Mouse (Mus musculus) kidney, embryonic 16.5 days (tissue): ENCODE results near the gene Vapa. TPM values are rescaled to one million over a fixed set of nuclear protein-coding genes. Genes with fewer than 3 reads are reported as not detected.

ENCODE experiments used
- ATAC-seq: fragments of 200-750 bp; cut with Nextera tagmentation; 2 replicates; pipeline ENCODE4 v1.8.0; 2017; ENCODE audit warnings: moderate TSS enrichment; ENCODE audit not compliant: low FRiP score, low TSS enrichment
- H3K27ac ChIP-seq: fragments of 300-500 bp; sonication (generic); 2 replicates; pipeline ENCODE4 v1.5.1; 2014; ENCODE audit warnings: low read length
- H3K27me3 ChIP-seq: fragments of 300-500 bp; sonication (generic); 2 replicates; pipeline ENCODE4 v1.6.1; 2014; ENCODE audit warnings: low read length, control low read depth, mixed read lengths; ENCODE audit not compliant: insufficient read depth
- H3K36me3 ChIP-seq: fragments of 300-500 bp; sonication (generic); 2 replicates; pipeline ENCODE4 v1.6.1; 2014; ENCODE audit warnings: low read length, control low read depth, mixed read lengths; ENCODE audit not compliant: insufficient read depth
- H3K4me1 ChIP-seq: fragments of 300-500 bp; sonication (generic); 2 replicates; pipeline ENCODE4 v1.6.1; 2014; ENCODE audit warnings: low read length, control low read depth, mixed read lengths; ENCODE audit not compliant: insufficient read depth
- H3K4me2 ChIP-seq: fragments of 300-500 bp; sonication (generic); replicated peaks from 2 replicates; pipeline ENCODE4 v1.6.1; 2014; ENCODE audit warnings: low read depth, low read length
- H3K4me3 ChIP-seq: fragments of 300-500 bp; sonication (generic); 2 replicates; pipeline ENCODE4 v1.5.1; 2014; ENCODE audit warnings: mild to moderate bottlenecking, low read length
- H3K9ac ChIP-seq: fragments of 300-500 bp; sonication (generic); replicated peaks from 2 replicates; pipeline ENCODE4 v1.6.1; 2014; ENCODE audit warnings: low read length
- H3K9me3 ChIP-seq: fragments of 300-500 bp; sonication (generic); 2 replicates; pipeline ENCODE4 v1.6.1; 2016; ENCODE audit warnings: low read length, control low read depth
- WGBS: fragments of 180-500 bp; shearing (Covaris S2); extraction: QIAGEN DNeasy Blood & Tissue Kit; methylation state at CpG from one replicate; pipeline ENCODE4 v1.1.7; 2014; 5-methylcytosine and 5-hydroxymethylcytosine counted together
- polyA plus RNA-seq: library from polyadenylated mRNA; unstranded; fragments of >200 nt; fragmentation: Nextera tagmentation; extraction: Ambion mirVana; gene quantifications from 2 replicates; pipeline ENCODE4 v1.2.1, GENCODE M21; 2015

Vapa gene
- polyA plus RNA-seq, 1 experiment from 2014 or later: 165 TPM

GRCm38 (mm10) chr17:65581440-65581839 is 31.9 kb downstream of the Vapa start:
- Histone ChIP-seq H3K4me2 (no peak overlapping the region), H3K9ac (no peak overlapping the region), H3K4me1 (no peaks in the 10 kb centered on the region), H3K27me3 (no peaks in the 10 kb centered on the region), H3K9me3 (no peaks in the 10 kb centered on the region), H3K4me3 (no peak overlapping the region), H3K36me3 (peaks cover 31% of the 10 kb centered on the region), H3K27ac (no peak overlapping the region)
- 95% methylated on average over 5 of the region's 5 CpGs for WGBS
- no peak for ATAC-seq

GRCm38 (mm10) chr17:65579766-65580165 is 33.6 kb downstream of the Vapa start:
- no peak for ATAC-seq
- no peaks in the 10 kb centered on the region for H3K9me3 ChIP-seq
- H3K4me1 ChIP-seq: no peaks in the 10 kb centered on the region
- no peak overlapping the region for H3K4me2 ChIP-seq
- no peak overlapping the region for H3K9ac ChIP-seq
- 90% methylated on average over 7 of the region's 7 CpGs for WGBS
- H3K4me3 ChIP-seq: no peak overlapping the region
- H3K36me3 ChIP-seq: peaks cover 31% of the 10 kb centered on the region
- no peaks in the 10 kb centered on the region for H3K27me3 ChIP-seq
- no peak overlapping the region for H3K27ac ChIP-seq

- no peak overlapping the region for H3K4me2 ChIP-seq
- no peaks in the 10 kb centered on the region for H3K9me3 ChIP-seq
- H3K36me3 ChIP-seq: peaks cover 16% of the 10 kb centered on the region; the same call in 1 of the 2 replicates
- no peak overlapping the region for H3K4me3 ChIP-seq
- no peaks in the 10 kb centered on the region for H3K4me1 ChIP-seq
- no peak overlapping the region for H3K27ac ChIP-seq
- WGBS: 78% methylated on average over 1 of the region's 1 CpGs
- no peaks in the 10 kb centered on the region for H3K27me3 ChIP-seq
- H3K9ac ChIP-seq: no peak overlapping the region
- no peak for ATAC-seq
These were observed 38.0 kb downstream of the Vapa start for GRCm38 (mm10) chr17:65575339-65575738.

- Histone ChIP-seq H3K4me1 (no peaks in the 10 kb centered on the region), H3K27me3 (no peaks in the 10 kb centered on the region), H3K4me2 (no peak overlapping the region), H3K36me3 (peaks cover 13% of the 10 kb centered on the region; the same call in 1 of the 2 replicates), H3K4me3 (no peak overlapping the region), H3K9me3 (no peaks in the 10 kb centered on the region), H3K27ac (no peak overlapping the region), H3K9ac (no peak overlapping the region)
- ATAC-seq: no peak
- 73% methylated on average over 8 of the region's 8 CpGs for WGBS
These were observed 38.5 kb downstream of the Vapa start for GRCm38 (mm10) chr17:65574850-65575249.

GRCm38 (mm10) chr17:65571866-65572265 is 41.5 kb downstream of the Vapa start:
- no peak overlapping the region for H3K27ac ChIP-seq
- 84% methylated on average over 9 of the region's 9 CpGs for WGBS
- ATAC-seq: no peak
- H3K27me3 ChIP-seq: no peaks in the 10 kb centered on the region
- H3K4me3 ChIP-seq: no peak overlapping the region
- H3K36me3 ChIP-seq: no peaks in the 10 kb centered on the region
- no peak overlapping the region for H3K4me2 ChIP-seq
- no peaks in the 10 kb centered on the region for H3K9me3 ChIP-seq
- no peak overlapping the region for H3K9ac ChIP-seq
- no peaks in the 10 kb centered on the region for H3K4me1 ChIP-seq

- Histone ChIP-seq H3K36me3 (no peaks in the 10 kb centered on the region), H3K4me3 (no peak overlapping the region), H3K9me3 (no peaks in the 10 kb centered on the region), H3K27me3 (no peaks in the 10 kb centered on the region), H3K9ac (no peak overlapping the region), H3K27ac (no peak overlapping the region), H3K4me2 (no peak overlapping the region), H3K4me1 (no peaks in the 10 kb centered on the region)
- ATAC-seq: no peak
- WGBS: 79% methylated on average over 8 of the region's 8 CpGs
These were observed 41.9 kb downstream of the Vapa start for GRCm38 (mm10) chr17:65571466-65571865.

- no peak for ATAC-seq
- Histone ChIP-seq H3K36me3 (no peaks in the 10 kb centered on the region), H3K27me3 (no peaks in the 10 kb centered on the region), H3K4me3 (no peak overlapping the region), H3K27ac (no peak overlapping the region), H3K9ac (no peak overlapping the region), H3K4me2 (no peak overlapping the region), H3K9me3 (no peaks in the 10 kb centered on the region), H3K4me1 (no peaks in the 10 kb centered on the region)
- WGBS: 72% methylated on average over 5 of the region's 5 CpGs
These were observed 49.2 kb downstream of the Vapa start for GRCm38 (mm10) chr17:65564189-65564588.

GRCm38 (mm10) chr17:65563345-65563744 is 50.0 kb downstream of the Vapa start:
- Histone ChIP-seq H3K9me3 (no peaks in the 10 kb centered on the region), H3K36me3 (no peaks in the 10 kb centered on the region), H3K4me1 (no peaks in the 10 kb centered on the region), H3K27ac (no peak overlapping the region), H3K4me3 (no peak overlapping the region), H3K27me3 (no peaks in the 10 kb centered on the region), H3K9ac (no peak overlapping the region), H3K4me2 (no peak overlapping the region)
- ATAC-seq: no peak
- 59% methylated on average over 6 of the region's 6 CpGs for WGBS

GRCm38 (mm10) chr17:65562761-65563160 is 50.6 kb downstream of the Vapa start:
- H3K27ac ChIP-seq: no peak overlapping the region
- no peaks in the 10 kb centered on the region for H3K9me3 ChIP-seq
- no peak overlapping the region for H3K4me3 ChIP-seq
- 0 out of 2 replicates have a peak, but pooled peaks have one; percentile 8 for ATAC-seq
- H3K9ac ChIP-seq: no peak overlapping the region
- 2% methylated on average over 5 of the region's 5 CpGs for WGBS
- no peaks in the 10 kb centered on the region for H3K36me3 ChIP-seq
- H3K4me2 ChIP-seq: no peak overlapping the region
- no peaks in the 10 kb centered on the region for H3K27me3 ChIP-seq
- no peaks in the 10 kb centered on the region for H3K4me1 ChIP-seq

GRCm38 (mm10) chr17:65561361-65562015 is 51.9 kb downstream of the Vapa start:
- Histone ChIP-seq H3K4me2 (no peak overlapping the region), H3K36me3 (no peaks in the 10 kb centered on the region), H3K9ac (no peak overlapping the region), H3K4me1 (no peaks in the 10 kb centered on the region), H3K27ac (no peak overlapping the region), H3K9me3 (no peaks in the 10 kb centered on the region), H3K27me3 (no peaks in the 10 kb centered on the region), H3K4me3 (no peak overlapping the region)
- ATAC-seq: no peak
- 56% methylated on average over 6 of the region's 6 CpGs for WGBS
